Mouse (Mus musculus) spleen, postnatal 4 days (tissue): ENCODE results near the gene Ccdc57.
"Not testable (repeated sequence)": the region's sequence is repeated elsewhere in the genome, so short reads cannot be mapped to it uniquely, and the experiment has no call there.

Experiments used
- DNase-seq, 2 experiments: peaks; one replicate each; pipeline ENCODE4 v3.0.0; 2022; ENCODE audit warnings: low spot score in 2 of 2

Ccdc57 gene

GRCm38 (mm10) chr11:120788460-120788859 is 144.2 kb downstream of the Ccdc57 start:
- DNase-seq: not testable (repeated sequence)

- no peak for DNase-seq
Measured at GRCm38 (mm10) chr11:120785145-120785544, 147.5 kb downstream of the Ccdc57 start.

DNA sequence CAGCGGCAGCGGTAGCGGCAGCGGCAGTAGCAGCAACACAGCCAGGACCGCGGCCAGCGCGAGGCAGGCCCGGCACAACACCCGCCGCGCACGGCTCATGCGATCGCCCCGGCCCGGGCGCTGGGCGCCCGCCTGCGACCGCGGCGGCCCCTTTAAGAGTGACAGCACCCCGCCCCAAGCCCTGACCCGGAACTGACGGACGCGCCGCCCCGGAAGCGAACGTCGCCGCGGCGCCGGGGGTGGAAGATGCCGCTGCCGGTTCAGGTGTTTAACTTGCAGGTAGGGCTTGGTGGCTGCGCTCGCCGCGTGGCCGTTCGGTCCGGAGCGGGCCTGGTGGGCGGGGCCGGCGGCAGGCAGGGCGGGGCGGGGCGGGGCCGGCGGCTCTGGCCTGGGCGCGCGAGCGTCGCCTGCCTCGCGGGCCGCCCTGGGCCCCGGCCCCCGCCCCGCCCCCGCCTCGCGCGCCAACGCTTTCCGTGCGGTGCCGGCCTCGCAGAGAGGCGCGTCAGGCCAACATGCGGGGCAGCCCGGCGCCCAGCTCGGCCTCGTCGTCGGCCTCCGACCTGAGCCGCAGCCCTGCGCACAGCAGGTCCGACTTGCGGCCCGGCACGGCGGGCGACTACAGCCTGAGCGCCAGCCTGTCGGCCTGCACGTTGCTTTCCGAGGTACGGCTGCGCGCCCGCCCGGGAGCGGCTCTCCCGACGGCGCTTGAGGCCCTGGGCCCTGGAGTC is 148.4 kb downstream of the Ccdc57 start, which contains the start of the genes Rfng and Gps1:
Gene Rfng (minus strand): TSS at position 144 of the 728 bp plus-strand sequence.
Gene Gps1 (plus strand): TSS at position 209 of the 728 bp plus-strand sequence.
- DNase-seq: peak; percentile 83 to 91

DNA sequence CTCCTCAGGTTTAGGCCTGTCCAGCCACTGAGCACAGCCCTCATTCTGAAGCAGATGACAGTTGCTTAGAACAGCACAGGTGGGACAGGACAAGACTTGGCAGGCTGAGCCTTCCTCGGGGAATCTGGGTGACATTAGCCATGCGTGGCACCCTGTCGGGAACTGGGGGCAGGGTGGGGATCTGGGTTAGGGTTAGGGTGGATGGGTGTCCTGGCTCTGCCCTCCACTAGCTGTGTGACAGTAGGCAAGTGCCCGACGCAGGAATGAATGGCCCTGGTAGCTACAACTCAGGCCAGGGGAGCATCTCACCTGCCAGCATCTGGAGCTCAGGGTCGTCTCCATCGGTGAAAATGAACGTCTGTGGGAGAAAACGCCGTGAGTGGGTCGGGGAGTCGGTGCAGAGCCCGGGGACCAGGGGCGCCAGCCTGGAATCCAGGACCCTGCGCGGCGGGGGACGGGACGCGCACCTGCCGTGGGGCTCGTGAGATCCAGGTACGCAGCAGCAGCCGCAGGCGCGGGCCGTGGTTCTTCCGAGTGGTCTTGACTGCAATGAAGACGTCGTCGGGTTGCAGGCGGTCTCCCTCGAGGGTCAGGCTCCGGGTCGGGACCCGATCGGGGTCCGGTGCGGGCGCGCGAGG is 149.1 kb downstream of the Ccdc57 start:
- DNase-seq: peak in 1 of 2 experiments; percentile 72

DNA sequence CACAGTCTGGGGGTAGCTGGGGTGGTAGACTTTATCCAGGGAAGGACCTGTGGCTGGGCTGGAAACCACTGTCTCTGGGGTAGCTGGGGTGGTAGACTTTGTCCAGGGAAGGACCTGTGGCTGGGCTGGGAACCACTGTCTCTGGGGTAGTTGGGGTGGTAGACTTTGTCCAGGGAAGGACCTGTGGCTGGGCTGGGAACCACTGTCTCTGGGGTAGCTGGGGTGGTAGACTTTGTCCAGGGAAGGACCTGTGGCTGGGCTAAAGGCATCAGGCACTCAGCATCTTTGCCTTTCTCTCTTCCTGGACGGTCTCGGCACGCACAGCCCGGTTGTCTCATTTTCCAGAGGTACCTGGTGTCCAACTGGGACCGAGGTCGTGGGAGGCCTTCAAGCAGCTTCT is 151.3 kb downstream of the Ccdc57 start:
- DNase-seq: not testable (repeated sequence)

DNA sequence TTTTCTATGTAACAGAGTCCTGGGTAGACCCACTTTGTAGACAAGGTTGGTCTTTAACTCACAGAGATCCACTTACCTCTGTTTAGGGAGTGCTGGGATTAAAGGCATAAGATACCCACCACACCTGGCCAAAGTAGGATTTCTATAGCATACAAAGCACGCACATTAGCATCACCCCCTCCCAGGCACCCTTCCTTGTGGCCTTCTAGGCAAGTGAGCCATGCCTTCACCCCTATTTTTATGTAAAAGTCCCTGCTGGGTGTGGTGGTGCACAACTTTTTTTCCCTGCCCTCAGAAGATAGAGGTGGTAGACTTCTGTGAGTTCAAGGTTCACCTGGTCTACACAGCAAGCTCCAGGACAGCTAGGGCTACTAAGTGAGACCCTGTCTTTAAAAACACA is 152.8 kb downstream of the Ccdc57 start:
- DNase-seq: no peak

DNA sequence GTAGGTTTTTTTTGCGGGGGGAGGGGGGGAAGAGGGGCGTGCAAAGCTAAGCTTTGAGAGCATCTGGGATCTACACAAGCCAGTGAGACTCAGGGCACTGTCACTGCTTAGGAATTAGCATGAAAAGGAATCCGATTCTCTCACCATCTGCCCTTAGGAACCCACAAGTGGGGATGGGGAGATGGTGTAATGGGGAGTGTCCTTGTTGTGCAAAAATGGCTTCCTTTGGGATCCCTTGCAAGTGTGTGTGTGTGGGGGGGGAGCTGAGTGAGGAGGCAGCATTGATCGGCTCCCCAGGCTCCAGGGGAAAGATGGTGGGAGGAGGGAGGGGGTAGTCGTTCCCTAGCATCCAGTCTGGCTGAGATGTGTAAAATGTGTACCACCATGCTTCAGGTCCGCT is 155.5 kb downstream of the Ccdc57 start:
- DNase-seq: no peak
